Mouse (Mus musculus): ENCODE measurements around the gene Glg1. TPM values are rescaled to one million over a fixed set of nuclear protein-coding genes. Genes with fewer than 3 reads are reported as not detected.
"Not testable (repeated sequence)": the region's sequence is repeated elsewhere in the genome, so short reads cannot be mapped to it uniquely, and the experiment has no call there.

Gene Glg1
- total RNA-seq, 2 experiments from 2014 or later = 146 to 148 TPM

- no peak for DNase-seq (ENCODE audit: extremely low spot score in 1 of 2, low spot score in 2 of 2)
- Histone ChIP-seq H3K27ac (no peak overlapping the region), H3K4me3 (no peak overlapping the region)
- intact Hi-C loops (cut with DNase I) = no loop called here
- TF ChIP-seq CTCF (IDR thresholded peaks at IDR 0.05) = no peak
Observed at GRCm38 (mm10) chr8:111285603-111286002, 26.6 kb upstream of the Glg1 start.

DNA sequence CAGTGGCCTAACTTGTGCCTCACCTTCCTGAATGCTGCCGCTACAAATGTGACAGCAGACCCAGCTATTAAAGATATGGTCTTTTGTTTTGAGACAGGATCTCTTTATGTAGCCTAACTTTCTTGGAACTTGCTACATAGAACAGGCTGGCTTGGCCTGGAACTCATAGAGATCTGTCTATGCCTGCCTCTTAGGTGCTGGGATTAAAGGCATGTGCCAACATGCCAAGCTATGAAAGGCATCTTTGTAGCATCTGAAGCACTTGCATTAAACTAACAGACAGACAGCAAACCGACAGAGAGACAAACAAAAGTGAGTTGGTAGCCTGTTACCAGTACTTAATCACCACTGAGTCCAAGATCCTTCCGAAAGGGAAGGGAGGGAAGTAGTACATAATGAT lies 23.1 kb upstream of the Glg1 start:
- intact Hi-C loops (cut with DNase I) = no loop called here
- Histone ChIP-seq H3K27ac (no peak overlapping the region), H3K4me3 (no peak overlapping the region)
- no peak for TF ChIP-seq CTCF (IDR thresholded peaks at IDR 0.05)
- no peak for DNase-seq (ENCODE audit: extremely low spot score in 1 of 2, low spot score in 2 of 2)

GRCm38 (mm10) chr8:111268277-111268676 lies 9.3 kb upstream of the Glg1 start:
- peak; percentile 41 for TF ChIP-seq CTCF (IDR thresholded peaks at IDR 0.05)
- Histone ChIP-seq H3K4me3 (no peak overlapping the region), H3K27ac (no peak overlapping the region)
- DNase-seq (ENCODE audit: extremely low spot score in 1 of 2, low spot score in 2 of 2) = no peak
- intact Hi-C loops (cut with DNase I) = no loop called here

DNA sequence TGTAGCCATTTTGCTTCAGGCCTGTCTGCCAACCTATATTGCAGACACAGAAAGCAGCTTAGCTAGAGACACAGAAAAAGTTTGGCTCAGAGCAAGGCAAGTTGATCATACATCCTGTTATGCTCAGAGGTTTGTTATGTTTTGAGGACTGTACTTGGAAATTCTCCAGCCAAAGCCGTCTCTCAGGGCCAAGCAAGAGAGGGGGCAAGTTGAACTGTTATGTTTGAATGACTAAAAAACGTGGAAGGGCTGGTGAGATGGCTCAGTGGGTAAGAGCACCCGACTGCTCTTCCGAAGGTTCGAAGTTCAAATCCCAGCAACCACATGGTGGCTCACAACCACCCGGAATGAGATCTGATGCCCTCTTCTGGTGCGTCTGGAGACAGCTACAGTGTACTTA lies 7.1 kb upstream of the Glg1 start:
- intact Hi-C loops (cut with DNase I); H3K27ac ChIP-seq; DNase-seq (ENCODE audit: extremely low spot score in 1 of 2, low spot score in 2 of 2); H3K4me3 ChIP-seq: not testable (repeated sequence)

DNA sequence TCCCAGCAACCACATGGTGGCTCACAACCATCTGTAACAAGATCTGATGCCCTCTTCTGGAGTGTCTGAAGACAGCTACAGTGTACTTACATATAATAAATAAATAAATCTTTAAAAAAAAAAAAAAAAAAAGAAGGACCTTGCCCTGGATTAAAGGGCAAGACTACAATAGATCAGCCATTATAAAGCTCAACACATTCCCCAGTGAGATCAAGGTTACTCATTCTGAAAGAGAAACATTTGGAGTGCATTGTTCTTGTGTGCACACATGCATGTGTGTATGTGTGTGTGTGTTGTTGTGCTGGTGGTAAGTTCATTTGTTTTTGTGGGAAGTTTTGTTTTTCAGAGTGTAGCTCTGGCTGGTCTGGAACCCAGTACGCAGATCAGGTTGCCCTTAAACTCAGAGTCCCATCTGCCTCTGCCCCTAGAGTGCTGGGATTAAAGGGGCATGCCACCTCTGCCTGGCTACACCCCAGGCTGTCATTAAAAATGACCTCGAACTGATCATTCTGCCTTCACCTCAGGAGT lies 5.7 kb upstream of the Glg1 start:
- intact Hi-C loops (cut with DNase I) = no loop called here
- Histone ChIP-seq H3K4me3 (no peak overlapping the region), H3K27ac (no peak overlapping the region)
- no peak for TF ChIP-seq CTCF (IDR thresholded peaks at IDR 0.05)
- DNase-seq (ENCODE audit: extremely low spot score in 1 of 2, low spot score in 2 of 2) = no peak

- TF ChIP-seq CTCF (IDR thresholded peaks at IDR 0.05) = no peak
- no peak overlapping the region for H3K4me3 ChIP-seq
- intact Hi-C loops (cut with DNase I) = no loop called here
- DNase-seq (ENCODE audit: extremely low spot score in 1 of 2, low spot score in 2 of 2) = no peak
- no peak overlapping the region for H3K27ac ChIP-seq
Observed at GRCm38 (mm10) chr8:111261981-111262381, 3.0 kb upstream of the Glg1 start.

GRCm38 (mm10) chr8:111260251-111260650 lies 1.2 kb upstream of the Glg1 start:
- DNase-seq (ENCODE audit: extremely low spot score in 1 of 2, low spot score in 2 of 2) = no peak
- intact Hi-C loops (cut with DNase I) = no loop called here
- Histone ChIP-seq H3K27ac (no peak overlapping the region), H3K4me3 (no peak overlapping the region)
- no peak for TF ChIP-seq CTCF (IDR thresholded peaks at IDR 0.05)

DNA sequence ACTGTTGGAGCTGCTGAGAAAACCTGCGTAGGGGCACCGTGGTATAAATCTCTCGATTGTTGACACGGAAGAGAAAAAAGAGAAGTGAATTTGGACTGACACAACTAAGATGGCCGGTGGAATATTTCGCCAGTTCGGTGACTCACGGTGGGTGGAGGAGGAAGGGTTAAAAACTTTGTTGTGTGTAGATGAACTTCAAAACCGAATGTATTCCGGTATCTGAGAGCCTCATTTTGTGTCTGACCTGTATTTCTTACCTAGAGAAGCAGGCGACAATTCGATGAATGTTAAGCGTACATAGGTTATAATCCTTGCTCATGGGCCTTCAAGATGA lies 359 bp upstream of the Glg1 start:
- H3K27ac ChIP-seq = peak overlapping the region; percentile 96
- intact Hi-C loops (cut with DNase I) = loop anchor here (1.0 to 5.0 kb wide), 4 partner anchors 40 to 102 kb away; no protein-coding TSS in a partner anchor
- no peak for TF ChIP-seq CTCF (IDR thresholded peaks at IDR 0.05)
- peak overlapping the region; percentile 92 for H3K4me3 ChIP-seq
- DNase-seq (ENCODE audit: extremely low spot score in 1 of 2, low spot score in 2 of 2) = no peak

- DNase-seq (ENCODE audit: extremely low spot score in 1 of 2, low spot score in 2 of 2) = no peak
- intact Hi-C loops (cut with DNase I) = loop anchor here (2.0 to 5.0 kb wide), 3 partner anchors 39 to 101 kb away; no protein-coding TSS in a partner anchor
- no peak for TF ChIP-seq CTCF (IDR thresholded peaks at IDR 0.05)
- peak overlapping the region; percentile 96 for H3K27ac ChIP-seq
- H3K4me3 ChIP-seq = peak overlapping the region; percentile 92
Observed at GRCm38 (mm10) chr8:111258010-111258630, 896 bp downstream of the Glg1 start.

GRCm38 (mm10) chr8:111252487-111253112 lies 6.4 kb downstream of the Glg1 start:
- TF ChIP-seq CTCF (IDR thresholded peaks at IDR 0.05) = no peak
- DNase-seq (ENCODE audit: extremely low spot score in 1 of 2, low spot score in 2 of 2) = no peak
- intact Hi-C loops (cut with DNase I) = no loop called here
- Histone ChIP-seq H3K27ac (no peak overlapping the region), H3K4me3 (no peak overlapping the region)

DNA sequence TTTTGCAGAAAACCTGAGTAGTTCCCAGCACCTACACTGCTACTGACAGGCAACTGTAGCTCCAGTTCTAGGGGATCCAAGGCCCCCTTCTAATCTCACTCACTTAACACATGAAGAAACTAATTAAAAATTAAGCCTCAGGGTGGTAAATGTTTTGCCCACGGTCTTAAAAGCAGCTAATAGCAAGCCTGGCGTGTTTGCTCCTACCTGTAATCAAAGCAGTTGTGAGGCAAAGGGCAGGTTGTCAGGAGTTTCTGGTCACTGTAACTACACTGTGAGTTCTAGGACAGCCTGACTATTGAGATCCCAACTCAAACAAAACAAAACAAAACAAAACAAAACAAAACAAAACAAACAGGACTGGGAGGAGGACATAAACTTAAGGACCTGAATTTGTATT lies 8.9 kb downstream of the Glg1 start:
- intact Hi-C loops (cut with DNase I) = no loop called here
- no peak overlapping the region for H3K4me3 ChIP-seq
- no peak for TF ChIP-seq CTCF (IDR thresholded peaks at IDR 0.05)
- H3K27ac ChIP-seq = no peak overlapping the region
- DNase-seq (ENCODE audit: extremely low spot score in 1 of 2, low spot score in 2 of 2) = no peak

- Histone ChIP-seq H3K4me3 (no peak overlapping the region), H3K27ac (no peak overlapping the region)
- intact Hi-C loops (cut with DNase I) = no loop called here
- DNase-seq (ENCODE audit: extremely low spot score in 1 of 2, low spot score in 2 of 2) = no peak
- TF ChIP-seq CTCF (IDR thresholded peaks at IDR 0.05) = no peak
Observed at GRCm38 (mm10) chr8:111248136-111248535, 10.9 kb downstream of the Glg1 start.

GRCm38 (mm10) chr8:111246864-111247263 lies 12.2 kb downstream of the Glg1 start:
- H3K4me3 ChIP-seq; H3K27ac ChIP-seq; DNase-seq (ENCODE audit: extremely low spot score in 1 of 2, low spot score in 2 of 2); intact Hi-C loops (cut with DNase I): not testable (repeated sequence)
